Mouse (Mus musculus): ENCODE results near the gene Abhd14b. TPM values are rescaled to one million over a fixed set of nuclear protein-coding genes. Genes with fewer than 3 reads are reported as not detected.

Abhd14b gene
- total RNA-seq (2023) = 2.5 TPM

GRCm38 (mm10) chr9:106447348-106447747 is at the start of gene Abhd14b, which contains the start of gene Abhd14a:
Gene Abhd14b (plus strand): TSS chr9:106447459.
Gene Abhd14a (minus strand): TSS chr9:106447678.

GRCm38 (mm10) chr9:106429221-106430014 is 17.8 kb upstream of the Abhd14b start, which contains the start of gene Rpl29:
Gene Rpl29 (plus strand): TSS chr9:106429454.

GRCm38 (mm10) chr9:106453271-106454070 is 6.2 kb downstream of the Abhd14b start, which contains the start of gene Pcbp4:
Gene Pcbp4 (plus strand): TSS chr9:106453291.

DNA sequence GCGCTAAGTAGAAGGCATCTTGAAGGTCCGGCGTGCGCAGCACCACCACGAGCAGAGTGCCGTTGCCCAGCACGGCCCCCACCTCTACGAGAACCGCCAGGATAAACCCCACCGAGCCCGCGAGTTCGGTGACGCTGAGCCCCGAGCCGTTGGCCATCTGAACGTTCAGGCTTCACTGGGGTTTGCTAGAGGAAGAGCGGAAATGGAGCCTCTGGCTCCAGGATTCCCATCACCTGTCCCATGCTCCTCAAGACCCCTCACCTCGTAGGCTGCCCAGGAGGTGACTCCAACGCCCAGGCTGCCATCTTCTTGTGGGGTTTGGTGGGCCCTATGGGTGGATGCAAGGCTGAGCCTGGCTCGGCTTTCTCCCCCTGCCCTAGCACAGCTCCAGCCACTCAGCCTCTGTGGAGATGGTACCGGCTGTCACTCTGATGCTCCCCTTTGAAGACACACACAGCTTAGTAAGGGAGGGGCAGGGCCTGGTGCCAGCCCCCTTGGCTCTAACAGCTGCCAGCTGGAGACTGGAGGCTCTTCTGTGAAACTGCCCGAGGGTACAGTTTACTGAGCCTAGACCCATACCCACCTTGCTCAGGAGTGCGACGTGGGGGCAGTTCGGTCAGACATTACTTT is 18.4 kb downstream of the Abhd14b start, which contains the start of gene Gpr62:
Gpr62 (minus strand) TSS at position 368 of the 630 bp plus-strand sequence.

DNA sequence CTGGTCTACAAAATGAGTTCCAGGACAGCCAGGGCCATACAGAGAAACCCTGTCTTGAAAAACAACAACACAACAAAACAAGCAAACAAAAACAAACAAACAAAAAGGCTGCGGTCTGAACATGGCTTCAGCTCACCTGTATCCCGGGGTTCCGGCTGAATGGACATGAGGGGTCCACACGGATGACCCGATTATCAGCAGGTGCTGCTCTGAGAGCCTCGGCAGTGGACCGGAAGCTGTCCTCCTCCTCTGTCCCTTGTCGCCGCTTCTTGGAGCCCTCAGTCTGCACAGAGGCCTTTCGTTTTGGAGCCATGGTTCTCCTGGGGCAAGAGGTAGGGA is 28.4 kb downstream of the Abhd14b start, which contains the start of gene Rrp9:
Rrp9 (plus strand) TSS at position 301 of the 339 bp plus-strand sequence.

GRCm38 (mm10) chr9:106476924-106477484 is 29.7 kb downstream of the Abhd14b start, which contains the start of gene Parp3:
Gene Parp3 (minus strand): TSS chr9:106476949.

GRCm38 (mm10) chr9:106499667-106500066 is 52.4 kb downstream of the Abhd14b start, which contains the start of gene Iqcf1:
Gene Iqcf1 (plus strand): TSS chr9:106499967.

Other genes starting within 250 kb of the Abhd14b start
- 40.6 TPM for gene Ppm1m, start 247.7 kb upstream of the Abhd14b start, total RNA-seq (2023)
- gene Twf2, start 244.4 kb upstream of the Abhd14b start, total RNA-seq (2023) = 121 TPM
- 11.5 TPM for gene Tlr9, start 224.9 kb upstream of the Abhd14b start, total RNA-seq (2023)
- 44.3 TPM for gene Alas1, start 198.8 kb upstream of the Abhd14b start, total RNA-seq (2023)
- 3.0 TPM for gene Poc1a, start 166.4 kb upstream of the Abhd14b start, total RNA-seq (2023)
- gene Dusp7, start 78.8 kb upstream of the Abhd14b start, total RNA-seq (2023) = 28.0 TPM
- gene Rpl29, start 18.0 kb upstream of the Abhd14b start, total RNA-seq (2023) = 867 TPM
- gene Acy1, start 9.1 kb upstream of the Abhd14b start, total RNA-seq (2023) = 12.5 TPM
- gene Abhd14a, start 219 bp downstream of the Abhd14b start, total RNA-seq (2023) = 12.2 TPM
- gene Pcbp4, start 5.8 kb downstream of the Abhd14b start, total RNA-seq (2023) = 5.0 TPM
- gene Gpr62, start 18.5 kb downstream of the Abhd14b start, total RNA-seq (2023) = not detected
- gene Rrp9, start 28.5 kb downstream of the Abhd14b start, total RNA-seq (2023) = 86.5 TPM
- gene Parp3, start 29.5 kb downstream of the Abhd14b start, total RNA-seq (2023) = 35.9 TPM
- gene Iqcf1, start 52.5 kb downstream of the Abhd14b start, total RNA-seq (2023) = not detected
- not detected for gene Iqcf5, start 67.1 kb downstream of the Abhd14b start, total RNA-seq (2023)
- gene Iqcf3, start 114.2 kb downstream of the Abhd14b start, total RNA-seq (2023) = not detected
- gene Iqcf4, start 123.5 kb downstream of the Abhd14b start, total RNA-seq (2023) = not detected
- not detected for gene Iqcf6, start 179.1 kb downstream of the Abhd14b start, total RNA-seq (2023)
- gene Grm2, start 208.6 kb downstream of the Abhd14b start, total RNA-seq (2023) = not detected
- 59.8 TPM for gene Tex264, start 238.5 kb downstream of the Abhd14b start, total RNA-seq (2023)